Mouse (Mus musculus): ENCODE measurements around the gene Pkp1. TPM values are rescaled to one million over a fixed set of nuclear protein-coding genes. Genes with fewer than 3 reads are reported as not detected.

The Pkp1 gene
- polyA plus RNA-seq, 1 experiment from 2014 or later = 0.08 TPM

DNA sequence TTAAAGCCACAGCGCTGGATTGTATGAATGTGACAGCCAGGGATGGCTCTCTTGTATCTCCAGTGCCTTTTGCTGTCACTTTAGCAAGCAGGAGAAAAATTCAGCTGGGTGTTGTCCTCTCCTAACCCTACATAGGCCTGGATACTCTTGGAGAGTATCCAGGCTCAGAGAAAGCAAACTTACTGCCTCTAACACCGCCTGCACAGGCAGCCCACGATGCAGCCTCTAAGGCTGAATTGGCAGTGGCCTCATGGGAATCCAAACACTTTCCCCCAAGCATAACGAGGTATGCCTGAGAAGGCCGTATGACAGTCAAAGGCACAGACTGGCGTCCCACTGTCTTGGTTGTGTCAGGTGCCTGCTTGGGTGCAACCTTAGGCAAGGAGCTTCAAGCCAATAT lies 26.8 kb downstream of the Pkp1 start:
- Histone ChIP-seq H3K9ac (replicated peaks; ENCODE audit: low read depth, low read length) (no peak overlapping the region), H3K4me1 (replicated peaks; ENCODE audit: control insufficient read depth, insufficient read depth, low read length) (no peaks in the 10 kb centered on the region), H3K36me3 (ENCODE audit: control insufficient read depth, insufficient read depth) (no peaks in the 10 kb centered on the region), H3K9me3 (ENCODE audit: control insufficient read depth, low read length) (no peaks in the 10 kb centered on the region), H3K4me3 (replicated peaks; ENCODE audit: low read length) (no peak overlapping the region), H3K27ac (ENCODE audit: low read length) (no peak overlapping the region), H3K27me3 (replicated peaks; ENCODE audit: control insufficient read depth, insufficient read depth, low read length) (no peaks in the 10 kb centered on the region), H3K4me2 (ENCODE audit: low read length) (no peak overlapping the region)
- ATAC-seq = no peak
- 53% methylated on average over 6 of the region's 6 CpGs for WGBS

DNA sequence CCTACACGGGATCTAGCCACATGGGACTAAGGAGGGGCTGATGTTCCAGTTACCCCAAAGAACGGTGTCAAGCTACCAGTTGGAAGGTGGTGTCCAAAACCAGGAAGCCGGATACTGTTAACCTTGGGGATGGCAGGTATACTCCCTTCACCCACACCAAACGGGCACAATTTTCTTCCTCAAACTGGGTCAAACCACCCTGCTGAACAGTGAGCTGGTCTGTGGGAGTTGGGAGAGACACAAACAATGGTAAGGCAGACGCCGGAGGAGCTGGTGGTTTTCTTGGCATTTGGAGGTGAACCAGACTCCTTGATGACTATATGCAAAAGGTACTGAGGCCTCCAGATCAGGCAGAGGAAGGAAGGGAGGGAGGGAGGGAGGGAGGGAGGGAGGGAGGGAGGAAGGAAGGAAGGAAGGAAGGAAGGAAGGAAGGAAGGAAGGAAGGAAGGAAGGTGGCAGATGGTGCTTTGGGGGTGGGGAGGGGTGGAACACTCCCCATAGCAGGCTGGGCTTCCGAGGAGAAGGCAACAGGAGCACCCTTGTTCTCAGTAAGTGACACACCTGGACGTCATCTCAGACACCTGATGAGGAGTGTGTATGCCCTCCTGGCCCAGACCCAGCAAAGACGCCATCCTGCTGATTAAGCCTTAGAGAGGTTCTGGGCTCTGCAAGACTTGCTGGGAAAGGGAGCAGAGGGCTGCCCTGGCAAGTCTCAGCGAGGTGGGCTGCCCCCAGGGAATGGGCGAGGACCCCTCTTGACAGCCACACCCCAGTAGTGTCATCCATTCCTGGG lies 27.4 kb downstream of the Pkp1 start:
- no peaks in the 10 kb centered on the region for H3K4me1 ChIP-seq (replicated peaks; ENCODE audit: control insufficient read depth, insufficient read depth, low read length)
- H3K4me2 ChIP-seq (ENCODE audit: low read length) = no peak overlapping the region
- no peak overlapping the region for H3K27ac ChIP-seq (ENCODE audit: low read length)
- H3K27me3 ChIP-seq (replicated peaks; ENCODE audit: control insufficient read depth, insufficient read depth, low read length) = no peaks in the 10 kb centered on the region
- no peak overlapping the region for H3K9ac ChIP-seq (replicated peaks; ENCODE audit: low read depth, low read length)
- H3K4me3 ChIP-seq (replicated peaks; ENCODE audit: low read length) = no peak overlapping the region
- ATAC-seq = no peak
- WGBS = 79% methylated on average over 11 of the region's 11 CpGs
- H3K36me3 ChIP-seq (ENCODE audit: control insufficient read depth, insufficient read depth) = no peaks in the 10 kb centered on the region
- no peaks in the 10 kb centered on the region for H3K9me3 ChIP-seq (ENCODE audit: control insufficient read depth, low read length)

DNA sequence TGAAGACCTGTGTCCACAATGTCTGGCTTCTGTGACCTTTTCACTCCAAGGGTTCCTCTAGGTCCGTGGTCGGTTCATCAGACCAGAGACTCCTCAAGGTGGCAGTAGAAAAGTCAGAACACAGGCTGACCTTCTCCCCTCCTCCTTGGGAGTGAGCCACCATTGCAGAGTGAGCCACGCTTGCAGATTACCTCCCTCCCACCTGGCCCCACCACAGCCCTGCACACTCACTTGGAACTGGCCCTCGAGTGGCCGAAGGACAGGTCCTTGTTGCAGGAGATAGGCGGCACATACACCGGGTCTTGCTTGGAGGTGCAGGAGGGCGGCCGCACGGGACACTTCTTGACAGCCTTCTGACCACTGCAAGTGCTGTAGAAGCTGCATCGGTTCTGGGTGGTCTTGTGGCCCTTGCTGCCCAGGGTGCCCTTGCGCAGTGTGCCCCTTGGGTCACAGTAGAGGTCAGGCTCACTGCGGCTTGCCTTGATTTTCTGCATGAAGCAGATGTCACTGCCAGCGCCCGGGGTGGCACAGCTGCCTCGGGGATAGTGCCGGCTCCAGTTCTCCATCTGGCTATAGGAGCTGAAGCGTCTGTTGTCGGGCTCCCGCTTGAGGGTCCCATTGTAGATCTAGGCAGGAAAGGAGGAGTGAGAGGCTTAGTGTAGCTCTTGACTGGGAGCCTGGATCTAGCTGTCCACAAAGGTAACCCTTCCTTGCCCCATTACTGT lies 29.4 kb downstream of the Pkp1 start:
- WGBS = 81% methylated on average over 20 of the region's 20 CpGs
- Histone ChIP-seq H3K36me3 (ENCODE audit: control insufficient read depth, insufficient read depth) (no peaks in the 10 kb centered on the region), H3K4me2 (ENCODE audit: low read length) (no peak overlapping the region), H3K9me3 (ENCODE audit: control insufficient read depth, low read length) (no peaks in the 10 kb centered on the region), H3K4me1 (replicated peaks; ENCODE audit: control insufficient read depth, insufficient read depth, low read length) (no peaks in the 10 kb centered on the region), H3K9ac (replicated peaks; ENCODE audit: low read depth, low read length) (no peak overlapping the region), H3K4me3 (replicated peaks; ENCODE audit: low read length) (no peak overlapping the region), H3K27me3 (replicated peaks; ENCODE audit: control insufficient read depth, insufficient read depth, low read length) (no peaks in the 10 kb centered on the region), H3K27ac (ENCODE audit: low read length) (no peak overlapping the region)
- no peak for ATAC-seq

DNA sequence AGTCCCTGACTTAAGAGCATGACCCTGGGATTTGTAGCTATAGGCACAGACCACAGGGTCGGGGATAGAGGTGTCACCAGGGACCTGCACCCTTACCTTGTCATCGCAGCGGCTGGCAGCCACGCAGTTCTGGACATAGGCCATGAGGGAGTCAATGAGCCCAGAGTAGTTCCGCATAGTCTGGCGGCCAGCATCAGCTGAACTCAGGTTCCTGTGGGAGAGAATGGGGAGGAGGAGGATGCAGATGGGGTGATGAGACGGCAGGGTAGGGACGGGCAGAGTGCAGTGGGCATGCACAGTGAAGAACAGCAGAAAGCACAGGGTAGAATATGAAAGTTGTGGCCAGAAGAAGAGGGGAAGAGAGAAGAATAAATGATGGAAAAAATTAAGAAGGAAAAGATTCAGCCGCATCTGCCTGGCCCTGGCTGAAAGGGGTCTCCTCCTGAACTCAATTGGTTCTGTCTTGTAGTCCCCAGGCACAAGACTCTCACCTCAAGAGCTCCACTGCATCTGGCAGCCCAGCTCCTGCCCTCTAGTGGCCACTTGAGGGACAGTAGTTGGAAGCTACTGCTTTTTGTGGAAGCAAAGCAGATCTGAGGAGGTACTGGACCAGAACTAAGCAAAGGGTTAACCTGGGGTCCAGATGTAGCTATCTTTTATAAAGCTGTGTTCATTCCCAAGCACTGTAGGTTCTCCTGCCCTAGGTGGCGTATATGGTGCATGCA lies 36.5 kb downstream of the Pkp1 start:
- H3K9ac ChIP-seq (replicated peaks; ENCODE audit: low read depth, low read length) = no peak overlapping the region
- no peak overlapping the region for H3K27ac ChIP-seq (ENCODE audit: low read length)
- no peaks in the 10 kb centered on the region for H3K9me3 ChIP-seq (ENCODE audit: control insufficient read depth, low read length)
- no peaks in the 10 kb centered on the region for H3K36me3 ChIP-seq (ENCODE audit: control insufficient read depth, insufficient read depth)
- H3K4me2 ChIP-seq (ENCODE audit: low read length) = no peak overlapping the region
- no peak for ATAC-seq
- no peaks in the 10 kb centered on the region for H3K4me1 ChIP-seq (replicated peaks; ENCODE audit: control insufficient read depth, insufficient read depth, low read length)
- no peaks in the 10 kb centered on the region for H3K27me3 ChIP-seq (replicated peaks; ENCODE audit: control insufficient read depth, insufficient read depth, low read length)
- 75% methylated on average over 10 of the region's 10 CpGs for WGBS
- no peak overlapping the region for H3K4me3 ChIP-seq (replicated peaks; ENCODE audit: low read length)

DNA sequence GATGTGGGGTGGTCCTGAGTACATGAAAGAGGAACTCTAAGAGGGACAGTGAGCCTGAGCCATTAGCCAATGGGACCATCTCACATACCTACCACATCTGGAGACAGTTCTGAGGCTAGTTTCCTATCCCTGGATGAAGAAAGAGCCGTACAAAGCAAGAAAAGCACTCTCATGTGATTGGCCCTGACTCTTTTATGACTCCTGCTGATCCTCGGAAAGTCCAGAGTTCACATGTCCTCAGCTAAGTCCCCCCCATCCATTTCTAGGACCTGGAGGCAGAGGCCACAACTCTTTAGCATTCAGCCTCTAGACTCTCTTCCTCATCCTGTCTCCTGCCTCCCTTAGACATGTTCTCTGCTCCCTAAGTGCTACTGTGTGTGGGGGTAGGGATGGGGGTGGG lies 41.8 kb downstream of the Pkp1 start:
- Histone ChIP-seq H3K4me1 (replicated peaks; ENCODE audit: control insufficient read depth, insufficient read depth, low read length) (no peaks in the 10 kb centered on the region), H3K4me3 (replicated peaks; ENCODE audit: low read length) (no peak overlapping the region), H3K36me3 (ENCODE audit: control insufficient read depth, insufficient read depth) (no peaks in the 10 kb centered on the region), H3K4me2 (ENCODE audit: low read length) (no peak overlapping the region), H3K9ac (replicated peaks; ENCODE audit: low read depth, low read length) (no peak overlapping the region), H3K9me3 (ENCODE audit: control insufficient read depth, low read length) (no peaks in the 10 kb centered on the region), H3K27ac (ENCODE audit: low read length) (no peak overlapping the region), H3K27me3 (replicated peaks; ENCODE audit: control insufficient read depth, insufficient read depth, low read length) (no peaks in the 10 kb centered on the region)
- ATAC-seq = no peak
- WGBS = 88% methylated on average over 2 of the region's 2 CpGs

DNA sequence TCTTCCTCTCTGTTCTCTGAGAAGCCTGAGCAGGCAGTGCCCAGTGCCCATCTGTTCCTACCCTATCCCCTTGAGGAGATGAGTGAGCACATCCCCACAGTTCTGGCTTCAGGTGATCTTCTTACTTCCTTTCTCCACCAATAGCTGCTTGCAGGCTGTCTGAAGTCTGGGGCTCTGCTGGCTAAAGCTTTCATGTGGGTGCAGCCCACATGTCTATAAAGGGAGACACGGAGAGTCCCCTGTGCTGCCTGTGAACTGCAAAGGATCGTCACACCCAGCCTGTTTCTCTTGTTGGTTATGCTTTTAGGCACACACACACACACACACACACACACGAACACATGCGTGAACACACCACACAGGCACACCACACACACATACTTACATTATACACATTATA lies 46.0 kb downstream of the Pkp1 start:
- Histone ChIP-seq H3K9ac (replicated peaks; ENCODE audit: low read depth, low read length) (no peak overlapping the region), H3K4me3 (replicated peaks; ENCODE audit: low read length) (no peak overlapping the region), H3K9me3 (ENCODE audit: control insufficient read depth, low read length) (no peaks in the 10 kb centered on the region), H3K27ac (ENCODE audit: low read length) (no peak overlapping the region), H3K27me3 (replicated peaks; ENCODE audit: control insufficient read depth, insufficient read depth, low read length) (no peaks in the 10 kb centered on the region), H3K4me1 (replicated peaks; ENCODE audit: control insufficient read depth, insufficient read depth, low read length) (no peaks in the 10 kb centered on the region), H3K36me3 (ENCODE audit: control insufficient read depth, insufficient read depth) (no peaks in the 10 kb centered on the region), H3K4me2 (ENCODE audit: low read length) (no peak overlapping the region)
- no peak for ATAC-seq
- WGBS = 85% methylated on average over 4 of the region's 4 CpGs

DNA sequence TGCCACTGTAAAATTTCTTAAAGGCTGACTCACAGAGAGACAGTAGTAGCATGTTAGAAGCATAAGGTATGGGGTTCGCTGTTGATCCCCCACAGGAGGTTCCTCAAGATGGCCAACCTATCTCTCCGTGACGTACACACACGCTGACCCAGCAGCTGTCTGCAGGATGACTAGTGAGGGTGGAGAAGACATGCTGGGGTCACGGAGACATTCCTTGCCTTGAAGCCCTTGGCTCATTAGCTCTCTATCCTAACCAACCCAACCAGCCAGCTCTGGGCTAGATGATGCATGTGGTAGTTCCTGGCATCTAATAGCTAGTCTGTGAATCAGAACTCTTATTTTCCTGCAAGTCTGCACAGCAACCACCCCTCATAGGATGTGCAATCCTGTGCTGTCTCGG lies 50.4 kb downstream of the Pkp1 start:
- H3K36me3 ChIP-seq (ENCODE audit: control insufficient read depth, insufficient read depth) = no peaks in the 10 kb centered on the region
- no peak overlapping the region for H3K4me2 ChIP-seq (ENCODE audit: low read length)
- ATAC-seq = no peak
- H3K27ac ChIP-seq (ENCODE audit: low read length) = no peak overlapping the region
- no peak overlapping the region for H3K4me3 ChIP-seq (replicated peaks; ENCODE audit: low read length)
- 92% methylated on average over 6 of the region's 6 CpGs for WGBS
- no peaks in the 10 kb centered on the region for H3K9me3 ChIP-seq (ENCODE audit: control insufficient read depth, low read length)
- H3K9ac ChIP-seq (replicated peaks; ENCODE audit: low read depth, low read length) = no peak overlapping the region
- H3K27me3 ChIP-seq (replicated peaks; ENCODE audit: control insufficient read depth, insufficient read depth, low read length) = no peaks in the 10 kb centered on the region
- no peaks in the 10 kb centered on the region for H3K4me1 ChIP-seq (replicated peaks; ENCODE audit: control insufficient read depth, insufficient read depth, low read length)

DNA sequence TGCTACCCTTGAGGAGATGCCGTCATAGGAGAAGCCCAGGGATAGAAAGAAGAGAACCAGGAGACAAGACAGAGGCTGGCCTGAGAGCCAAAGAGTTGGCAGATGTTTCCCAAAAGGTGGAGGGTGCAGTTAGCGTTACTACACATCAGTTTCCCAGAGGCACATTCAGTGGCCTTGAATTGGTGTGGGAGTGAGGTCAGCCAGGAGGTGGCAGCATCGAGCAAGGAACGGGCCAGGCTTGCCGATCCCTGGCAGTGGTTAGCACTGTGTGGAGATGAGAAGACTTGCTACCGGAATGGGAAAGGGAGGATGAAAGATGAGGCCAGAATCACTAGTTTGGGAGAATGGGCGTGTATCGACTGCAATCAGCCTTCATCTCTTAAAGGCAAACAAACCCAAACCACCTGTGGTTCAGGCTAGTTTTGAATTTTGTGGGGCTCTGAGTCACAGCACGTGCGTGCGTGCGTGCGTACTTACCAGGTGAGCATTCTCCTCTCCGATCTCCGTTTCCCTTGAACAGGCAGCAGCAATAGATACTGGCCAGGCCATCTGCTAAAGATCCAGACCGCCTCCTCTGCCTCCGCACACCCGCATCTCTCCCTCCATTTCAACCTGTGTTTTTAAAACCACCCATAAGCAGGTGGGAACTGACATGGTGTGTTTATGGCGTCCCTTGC lies 53.4 kb downstream of the Pkp1 start:
- no peaks in the 10 kb centered on the region for H3K27me3 ChIP-seq (replicated peaks; ENCODE audit: control insufficient read depth, insufficient read depth, low read length)
- no peaks in the 10 kb centered on the region for H3K9me3 ChIP-seq (ENCODE audit: control insufficient read depth, low read length)
- H3K36me3 ChIP-seq (ENCODE audit: control insufficient read depth, insufficient read depth) = no peaks in the 10 kb centered on the region
- H3K4me3 ChIP-seq (replicated peaks; ENCODE audit: low read length) = no peak overlapping the region
- H3K27ac ChIP-seq (ENCODE audit: low read length) = no peak overlapping the region
- H3K9ac ChIP-seq (replicated peaks; ENCODE audit: low read depth, low read length) = no peak overlapping the region
- no peaks in the 10 kb centered on the region for H3K4me1 ChIP-seq (replicated peaks; ENCODE audit: control insufficient read depth, insufficient read depth, low read length)
- 49% methylated on average over 19 of the region's 19 CpGs for WGBS
- no peak overlapping the region for H3K4me2 ChIP-seq (ENCODE audit: low read length)
- ATAC-seq = peak; percentile 84

DNA sequence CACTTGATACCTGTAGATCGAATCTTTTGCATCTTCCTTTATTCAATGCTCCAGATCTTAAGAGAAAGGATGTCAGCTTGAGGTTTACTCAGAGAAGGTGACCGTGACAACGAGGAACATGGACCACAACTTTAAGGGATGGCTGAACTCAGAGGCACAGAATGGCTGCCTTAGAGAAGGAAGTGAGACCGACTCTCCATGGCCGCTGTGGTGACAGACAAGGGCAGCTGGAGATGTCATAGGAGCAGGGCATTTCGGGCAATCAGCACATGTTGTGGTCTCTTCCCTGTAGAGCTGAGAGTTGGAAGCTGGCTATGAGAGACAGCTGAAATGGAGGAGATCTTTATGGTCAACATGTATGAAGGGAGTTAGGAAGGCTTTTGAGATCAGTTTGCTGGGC lies 54.2 kb downstream of the Pkp1 start:
- Histone ChIP-seq H3K9me3 (ENCODE audit: control insufficient read depth, low read length) (no peaks in the 10 kb centered on the region), H3K4me3 (replicated peaks; ENCODE audit: low read length) (no peak overlapping the region), H3K27me3 (replicated peaks; ENCODE audit: control insufficient read depth, insufficient read depth, low read length) (no peaks in the 10 kb centered on the region), H3K36me3 (ENCODE audit: control insufficient read depth, insufficient read depth) (no peaks in the 10 kb centered on the region), H3K9ac (replicated peaks; ENCODE audit: low read depth, low read length) (no peak overlapping the region), H3K4me2 (ENCODE audit: low read length) (no peak overlapping the region), H3K4me1 (replicated peaks; ENCODE audit: control insufficient read depth, insufficient read depth, low read length) (no peaks in the 10 kb centered on the region), H3K27ac (ENCODE audit: low read length) (no peak overlapping the region)
- ATAC-seq = no peak
- WGBS = 87% methylated on average over 6 of the region's 6 CpGs
